Mouse (Mus musculus) lung, adult 18-20 months (tissue): ENCODE results near the gene Akap8l.

Experiments
- DNase-seq, 2 experiments: peaks; one replicate each; pipeline ENCODE4 v3.0.0; 2022; ENCODE audit warnings: mixed read lengths in 2 of 2

Gene Akap8l

GRCm38 (mm10) chr17:32350382-32350983 lies at the start of gene Akap8l:
Gene Akap8l, minus strand, starts transcription at chr17:32350607.
- peak; percentile 98 to 99 for DNase-seq

- no peak for DNase-seq
Measured at GRCm38 (mm10) chr17:32396266-32396665, 45.9 kb upstream of the Akap8l start.

GRCm38 (mm10) chr17:32393944-32394343 lies 43.5 kb upstream of the Akap8l start:
- no peak for DNase-seq

- DNase-seq = peak; percentile 94 to 96
Measured at GRCm38 (mm10) chr17:32389101-32389659, 38.8 kb upstream of the Akap8l start, which contains the start of gene Wiz. Gene Wiz, minus strand, starts transcription at chr17:32389439.

GRCm38 (mm10) chr17:32388370-32389100 lies 38.1 kb upstream of the Akap8l start:
- DNase-seq = peak; percentile 38 to 46

GRCm38 (mm10) chr17:32387986-32388369 lies 37.6 kb upstream of the Akap8l start:
- no peak for DNase-seq

GRCm38 (mm10) chr17:32386659-32387432 lies 36.4 kb upstream of the Akap8l start:
- DNase-seq = peak; percentile 55 to 71

- DNase-seq = no peak
Measured at GRCm38 (mm10) chr17:32383661-32384060, 33.3 kb upstream of the Akap8l start.

- no peak for DNase-seq
Measured at GRCm38 (mm10) chr17:32382576-32382975, 32.2 kb upstream of the Akap8l start.

GRCm38 (mm10) chr17:32378786-32379185 lies 28.4 kb upstream of the Akap8l start:
- no peak for DNase-seq

- DNase-seq = no peak
Measured at GRCm38 (mm10) chr17:32377137-32377536, 26.7 kb upstream of the Akap8l start.

- DNase-seq = no peak
Measured at GRCm38 (mm10) chr17:32376475-32376874, 26.1 kb upstream of the Akap8l start.

- DNase-seq = no peak
Measured at GRCm38 (mm10) chr17:32368991-32369578, 18.7 kb upstream of the Akap8l start.

GRCm38 (mm10) chr17:32367706-32368105 lies 17.3 kb upstream of the Akap8l start:
- no peak for DNase-seq

GRCm38 (mm10) chr17:32365296-32365695 lies 14.9 kb upstream of the Akap8l start:
- DNase-seq = no peak

- no peak for DNase-seq
Measured at GRCm38 (mm10) chr17:32364850-32365249, 14.4 kb upstream of the Akap8l start.

- DNase-seq = peak; percentile 85 to 88
Measured at GRCm38 (mm10) chr17:32364331-32364730, 13.9 kb upstream of the Akap8l start.

GRCm38 (mm10) chr17:32363821-32364301 lies 13.5 kb upstream of the Akap8l start:
- DNase-seq = no peak

- no peak for DNase-seq
Measured at GRCm38 (mm10) chr17:32362686-32363085, 12.3 kb upstream of the Akap8l start.

GRCm38 (mm10) chr17:32359928-32360327 lies 9.5 kb upstream of the Akap8l start:
- DNase-seq = no peak

GRCm38 (mm10) chr17:32358943-32359340 lies 8.5 kb upstream of the Akap8l start:
- DNase-seq = no peak

- no peak for DNase-seq
Measured at GRCm38 (mm10) chr17:32358192-32358942, 8.0 kb upstream of the Akap8l start.
